Mouse (Mus musculus) thymus, adult 2 months (tissue): ENCODE data around the gene Cdh3.

Experiments
- CTCF ChIP-seq: fragments of 200-500 bp; IDR thresholded peaks from 2 replicates; pipeline ENCODE4 v1.5.1; 2012; ENCODE audit warnings: mild to moderate bottlenecking, control low read depth, low read length, moderate library complexity, borderline replicate concordance; ENCODE audit not compliant: control insufficient read depth, poor library complexity, insufficient read depth; ENCODE audit errors: extremely low read depth
- POLR2A ChIP-seq: fragments of 200-500 bp; IDR thresholded peaks from 2 replicates; pipeline ENCODE4 v1.6.1; 2012; ENCODE audit warnings: mild to moderate bottlenecking, low read length, control low read depth, moderate library complexity; ENCODE audit not compliant: control insufficient read depth, poor library complexity, insufficient read depth; ENCODE audit errors: extremely low read depth

GRCm38 (mm10) chr8:106597067-106597466 is 86.4 kb downstream of the Cdh3 start:
- TF ChIP-seq CTCF (no peak), POLR2A (no peak)
